Mouse (Mus musculus) embryonic facial prominence, embryonic 15.5 days (tissue): ENCODE results near the gene Slfn9. TPM values are rescaled to one million over a fixed set of nuclear protein-coding genes. Genes with fewer than 3 reads are reported as not detected.
A peak's percentile ranks its signal among the peaks of the same experiment; 100 is the strongest.

ENCODE experiments used
- ATAC-seq: fragments of 200-750 bp; cut with Nextera tagmentation; 2 replicates; pipeline ENCODE4 v1.8.0; 2017; ENCODE audit warnings: low read depth, moderate TSS enrichment; ENCODE audit not compliant: insufficient number of reproducible peaks, low FRiP score, low TSS enrichment
- H3K27ac ChIP-seq: fragments of 300-500 bp; sonication (generic); replicated peaks from 2 replicates; pipeline ENCODE4 v1.5.1; 2015; ENCODE audit warnings: mild to moderate bottlenecking, inconsistent platforms
- H3K27me3 ChIP-seq: fragments of 300-500 bp; sonication (generic); 2 replicates; pipeline ENCODE4 v1.6.1; 2015; ENCODE audit warnings: inconsistent platforms
- H3K36me3 ChIP-seq: fragments of 300-500 bp; sonication (generic); 2 replicates; pipeline ENCODE4 v1.6.1; 2015; ENCODE audit warnings: mild to moderate bottlenecking, inconsistent platforms
- H3K4me1 ChIP-seq: fragments of 300-500 bp; sonication (generic); 2 replicates; pipeline ENCODE4 v1.6.1; 2015; ENCODE audit warnings: inconsistent platforms
- H3K4me2 ChIP-seq: fragments of 300-500 bp; sonication (generic); replicated peaks from 2 replicates; pipeline ENCODE4 v1.6.1; 2015; ENCODE audit warnings: mild to moderate bottlenecking, inconsistent platforms
- H3K4me3 ChIP-seq: fragments of 300-500 bp; sonication (generic); replicated peaks from 2 replicates; pipeline ENCODE4 v1.5.1; 2015; ENCODE audit warnings: mild to moderate bottlenecking, inconsistent platforms
- H3K9ac ChIP-seq: fragments of 300-500 bp; sonication (generic); 2 replicates; pipeline ENCODE4 v1.6.1; 2015; ENCODE audit warnings: inconsistent platforms
- H3K9me3 ChIP-seq: fragments of 300-500 bp; sonication (generic); replicated peaks from 2 replicates; pipeline ENCODE4 v1.6.1; 2016; ENCODE audit warnings: inconsistent platforms
- WGBS: fragments of 180-500 bp; shearing (Covaris S2); methylation state at CpG from one replicate; pipeline ENCODE4 v1.1.7; 2015; 5-methylcytosine and 5-hydroxymethylcytosine counted together
- polyA plus RNA-seq: library from polyadenylated mRNA; unstranded; fragments of >200 nt; fragmentation: Nextera tagmentation; extraction: Ambion mirVana; gene quantifications from 2 replicates; pipeline ENCODE4 v1.2.1, GENCODE M21; 2015

Gene Slfn9
- polyA plus RNA-seq, 1 experiment from 2014 or later, result 14.9 TPM

- Histone ChIP-seq H3K27me3 (peaks cover 30% of the 10 kb centered on the region), H3K4me1 (0 out of 2 replicates have a peak, but pooled peaks cover under 1% of the 10 kb centered on the region), H3K36me3 (no peaks in the 10 kb centered on the region), H3K9me3 (no peaks in the 10 kb centered on the region), H3K4me3 (no peak overlapping the region), H3K4me2 (no peak overlapping the region), H3K27ac (no peak overlapping the region), H3K9ac (no peak overlapping the region)
- no peak for ATAC-seq
- WGBS, result 74% methylated on average over 10 of the region's 10 CpGs
These were observed 34.7 kb downstream of the Slfn9 start for GRCm38 (mm10) chr11:82956925-82957324.

DNA sequence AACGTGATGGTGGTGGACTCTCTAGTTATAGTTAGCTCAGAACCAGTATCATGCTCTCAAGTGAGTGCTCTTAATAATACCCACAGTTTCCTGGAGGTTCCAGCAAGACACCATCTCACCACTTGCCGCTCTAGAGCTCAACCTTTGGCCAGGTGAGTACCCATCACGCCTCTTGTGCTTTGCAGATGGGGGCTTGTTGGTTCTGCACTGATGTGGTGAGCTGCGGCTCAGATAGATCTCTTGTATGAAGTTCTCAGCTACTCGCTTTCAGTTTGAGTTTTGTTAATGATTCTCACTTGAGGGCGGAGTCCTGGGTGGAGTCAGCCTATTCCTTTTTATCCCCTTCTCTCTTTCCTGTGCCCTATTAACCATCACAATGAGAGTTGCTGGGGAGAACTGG, 37.0 kb downstream of the Slfn9 start:
- Histone ChIP-seq H3K4me2 (no peak overlapping the region), H3K36me3 (no peaks in the 10 kb centered on the region), H3K4me3 (no peak overlapping the region), H3K9me3 (no peaks in the 10 kb centered on the region), H3K9ac (no peak overlapping the region), H3K4me1 (0 out of 2 replicates have a peak, but pooled peaks cover 5% of the 10 kb centered on the region), H3K27ac (no peak overlapping the region), H3K27me3 (peaks cover 51% of the 10 kb centered on the region)
- 71% methylated on average over 6 of the region's 6 CpGs for WGBS
- ATAC-seq, result no peak

DNA sequence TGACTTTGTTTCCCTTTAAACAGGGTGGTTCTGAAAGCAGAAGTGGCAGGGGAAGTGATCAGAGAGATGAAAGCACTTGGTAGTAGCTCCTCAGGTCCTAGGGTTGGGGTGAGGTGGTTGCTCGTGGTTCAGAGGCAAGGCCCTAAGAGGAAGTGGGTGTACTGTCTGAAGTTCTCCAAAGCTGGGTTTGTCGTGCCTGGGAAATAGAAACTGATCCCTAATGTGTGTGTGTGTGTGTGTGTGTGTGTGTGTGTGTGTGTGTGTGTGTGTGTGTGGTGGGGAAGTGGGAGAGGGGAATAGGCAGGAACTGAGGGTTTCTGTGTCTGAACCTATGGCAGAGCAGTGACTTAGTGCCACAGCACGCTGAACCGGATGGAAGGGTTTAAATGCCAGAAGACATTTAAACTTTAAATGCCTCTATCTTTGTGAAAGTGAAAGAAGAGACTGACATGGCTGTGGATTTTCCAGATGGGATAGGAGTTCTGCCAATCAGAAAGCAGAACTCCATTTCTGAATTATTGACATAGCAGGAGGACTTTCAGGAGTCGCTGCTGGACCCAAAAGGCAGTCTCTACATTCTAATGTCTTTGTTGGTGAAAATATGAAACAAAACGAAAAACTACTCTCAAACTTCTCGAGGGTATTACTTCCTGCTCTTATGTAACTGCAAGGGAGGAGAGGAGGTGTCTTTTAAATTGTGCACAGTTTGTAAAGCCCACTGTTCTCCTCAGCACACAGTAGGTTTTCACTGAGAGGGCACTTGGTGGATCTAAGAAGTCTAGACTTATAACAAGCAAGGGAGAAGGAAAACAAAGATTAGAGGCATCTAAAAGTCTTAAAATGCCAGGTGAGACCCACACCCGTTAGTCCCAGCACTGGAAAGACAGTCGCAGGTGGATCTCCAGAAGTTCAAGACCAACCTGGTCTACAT, 38.8 kb downstream of the Slfn9 start:
- 49% methylated on average over 9 of the region's 9 CpGs for WGBS
- peaks cover 55% of the 10 kb centered on the region for H3K27me3 ChIP-seq
- no peak overlapping the region for H3K4me2 ChIP-seq

GRCm38 (mm10) chr11:82951865-82952611, 39.6 kb downstream of the Slfn9 start:
- H3K9me3 ChIP-seq, result no peaks in the 10 kb centered on the region
- H3K36me3 ChIP-seq, result no peaks in the 10 kb centered on the region
- H3K27me3 ChIP-seq, result peaks cover 55% of the 10 kb centered on the region
- H3K4me2 ChIP-seq, result no peak overlapping the region
- H3K27ac ChIP-seq, result no peak overlapping the region
- peak overlapping the region; percentile 17; the same call in 1 of the 2 replicates for H3K4me3 ChIP-seq
- WGBS, result 8% methylated on average over 28 of the region's 28 CpGs
- no peak for ATAC-seq
- 0 out of 2 replicates have a peak, but pooled peaks cover 5% of the 10 kb centered on the region for H3K4me1 ChIP-seq
- no peak overlapping the region for H3K9ac ChIP-seq

More for the DNA sequence above, 38.8 kb downstream of the Slfn9 start:
- no peak overlapping the region for H3K9ac ChIP-seq
- H3K27ac ChIP-seq, result no peak overlapping the region
- H3K9me3 ChIP-seq, result no peaks in the 10 kb centered on the region
- H3K4me1 ChIP-seq, result 0 out of 2 replicates have a peak, but pooled peaks cover 5% of the 10 kb centered on the region
- no peak for ATAC-seq
- no peaks in the 10 kb centered on the region for H3K36me3 ChIP-seq
- no peak overlapping the region for H3K4me3 ChIP-seq

DNA sequence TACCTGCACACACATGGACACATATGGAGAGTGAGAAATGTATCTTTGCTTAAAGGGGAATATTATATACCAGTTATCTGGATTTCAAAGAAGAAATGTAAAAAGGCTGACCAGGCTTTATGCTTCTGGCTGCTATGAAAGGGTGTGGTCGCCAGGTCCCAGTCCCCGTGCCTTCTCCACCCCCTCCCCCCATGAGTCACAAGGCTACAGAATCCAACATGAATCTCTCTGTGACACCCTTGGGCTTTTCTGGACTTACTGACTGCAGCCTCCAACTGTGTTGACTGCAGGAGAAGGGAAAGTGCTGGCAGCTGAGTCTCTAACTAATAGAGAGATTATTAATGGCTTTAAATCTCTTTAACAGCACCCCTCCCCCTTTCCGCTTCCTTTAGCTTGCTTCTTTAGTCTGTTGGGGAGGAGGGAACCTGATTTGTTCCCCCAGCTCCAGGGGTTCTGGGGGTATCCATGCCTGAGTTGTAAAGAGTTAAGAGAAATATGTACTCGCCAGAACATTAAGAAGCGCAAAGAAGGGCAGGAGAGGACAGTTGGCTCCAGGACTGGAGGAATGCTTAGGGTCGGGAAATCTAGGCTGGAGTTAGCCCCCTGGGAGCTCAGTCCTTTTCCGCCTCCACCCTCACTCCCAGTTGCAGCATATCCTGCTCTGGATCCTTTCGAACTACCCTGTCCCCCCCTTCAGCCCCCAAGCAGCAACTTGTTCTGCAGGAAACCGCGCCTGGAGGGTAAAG, 40.7 kb downstream of the Slfn9 start, which contains the start of gene Slfn5:
TSS of gene Slfn5 (plus strand) at position 614 of the 746 bp plus-strand sequence.
- Histone ChIP-seq H3K4me3 (peak within 1 kb of the TSS; percentile 17; the same call in 1 of the 2 replicates), H3K36me3 (no peaks in the 10 kb centered on the region), H3K27me3 (peaks cover 55% of the 10 kb centered on the region), H3K9me3 (no peaks in the 10 kb centered on the region), H3K4me1 (0 out of 2 replicates have a peak, but pooled peaks cover 5% of the 10 kb centered on the region), H3K9ac (no peak within 1 kb of the TSS), H3K4me2 (peak within 1 kb of the TSS; percentile 24; the same call in 1 of the 2 replicates), H3K27ac (no peak within 1 kb of the TSS)
- 8% methylated on average over 10 of the region's 10 CpGs for WGBS
- no peak for ATAC-seq

- H3K36me3 ChIP-seq, result no peaks in the 10 kb centered on the region
These were observed 42.6 kb downstream of the Slfn9 start for GRCm38 (mm10) chr11:82949036-82949435.

DNA sequence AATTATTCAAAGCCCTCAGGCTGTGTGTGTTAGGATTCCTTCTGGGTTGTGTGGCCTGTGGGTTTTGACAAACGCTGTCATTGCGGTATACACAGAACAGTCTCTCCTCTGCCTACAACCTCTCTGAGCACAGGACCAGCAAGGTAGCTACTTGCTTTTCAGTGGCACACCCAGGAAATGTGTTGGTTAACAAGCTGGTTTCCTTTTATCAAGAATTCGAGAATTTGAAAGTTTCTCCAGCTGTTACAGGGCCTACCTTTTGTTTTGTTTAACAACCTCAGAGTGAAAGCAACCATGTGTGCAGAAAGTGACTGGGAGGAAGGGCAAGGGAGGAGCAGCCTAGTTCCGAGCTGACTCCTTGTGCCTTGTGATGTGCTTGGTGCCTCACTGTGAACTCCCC, 44.2 kb downstream of the Slfn9 start:
- Histone ChIP-seq H3K27me3 (peaks cover 32% of the 10 kb centered on the region), H3K9me3 (no peaks in the 10 kb centered on the region), H3K4me3 (no peak overlapping the region), H3K36me3 (no peaks in the 10 kb centered on the region), H3K4me2 (no peak overlapping the region), H3K27ac (no peak overlapping the region), H3K4me1 (0 out of 2 replicates have a peak, but pooled peaks cover 5% of the 10 kb centered on the region), H3K9ac (no peak overlapping the region)
- ATAC-seq, result no peak
- WGBS, result 37% methylated on average over 4 of the region's 4 CpGs

More at GRCm38 (mm10) chr11:82949036-82949435, 42.6 kb downstream of the Slfn9 start:
- H3K9ac ChIP-seq, result no peak overlapping the region
- H3K4me2 ChIP-seq, result no peak overlapping the region
- WGBS, result 81% methylated on average over 9 of the region's 9 CpGs
- no peak overlapping the region for H3K4me3 ChIP-seq
- no peaks in the 10 kb centered on the region for H3K9me3 ChIP-seq
- H3K27ac ChIP-seq, result no peak overlapping the region
- H3K27me3 ChIP-seq, result peaks cover 46% of the 10 kb centered on the region
- H3K4me1 ChIP-seq, result 0 out of 2 replicates have a peak, but pooled peaks cover 5% of the 10 kb centered on the region
- no peak for ATAC-seq

DNA sequence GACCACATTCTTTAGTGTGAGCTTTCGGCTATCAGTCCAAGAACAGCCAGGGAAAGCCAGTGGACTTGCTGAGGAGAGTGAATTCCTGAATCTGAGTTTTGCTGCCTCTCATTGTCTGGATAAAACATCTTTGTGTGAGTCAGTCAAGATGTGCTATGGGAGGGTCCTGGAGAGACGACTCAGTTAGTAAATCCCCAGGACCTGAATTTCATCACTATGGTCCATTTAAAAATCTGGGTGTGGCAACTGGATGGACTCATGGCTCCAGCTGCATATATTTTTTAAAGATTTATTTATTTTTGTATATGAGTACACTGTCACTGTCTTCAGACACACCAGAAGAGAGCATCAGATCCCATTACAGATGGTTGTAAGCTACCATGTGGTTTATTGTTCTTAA, 46.0 kb downstream of the Slfn9 start:
- H3K4me3 ChIP-seq, result no peak overlapping the region
- no peak overlapping the region for H3K4me2 ChIP-seq
- H3K27ac ChIP-seq, result no peak overlapping the region
- H3K36me3 ChIP-seq, result no peaks in the 10 kb centered on the region
- H3K27me3 ChIP-seq, result peaks cover 16% of the 10 kb centered on the region
- WGBS, result 57% methylated on average over 2 of the region's 2 CpGs
- ATAC-seq, result no peak
- H3K9me3 ChIP-seq, result no peaks in the 10 kb centered on the region
- no peaks in the 10 kb centered on the region for H3K4me1 ChIP-seq
- H3K9ac ChIP-seq, result no peak overlapping the region

GRCm38 (mm10) chr11:82943336-82943735, 48.3 kb downstream of the Slfn9 start:
- no peaks in the 10 kb centered on the region for H3K36me3 ChIP-seq
- no peak overlapping the region for H3K4me3 ChIP-seq
- no peak overlapping the region for H3K27ac ChIP-seq
- no peaks in the 10 kb centered on the region for H3K4me1 ChIP-seq
- H3K9ac ChIP-seq, result no peak overlapping the region
- ATAC-seq, result no peak
- no peak overlapping the region for H3K4me2 ChIP-seq
- 27% methylated on average over 6 of the region's 6 CpGs for WGBS
- peaks cover 22% of the 10 kb centered on the region for H3K27me3 ChIP-seq
- no peaks in the 10 kb centered on the region for H3K9me3 ChIP-seq

DNA sequence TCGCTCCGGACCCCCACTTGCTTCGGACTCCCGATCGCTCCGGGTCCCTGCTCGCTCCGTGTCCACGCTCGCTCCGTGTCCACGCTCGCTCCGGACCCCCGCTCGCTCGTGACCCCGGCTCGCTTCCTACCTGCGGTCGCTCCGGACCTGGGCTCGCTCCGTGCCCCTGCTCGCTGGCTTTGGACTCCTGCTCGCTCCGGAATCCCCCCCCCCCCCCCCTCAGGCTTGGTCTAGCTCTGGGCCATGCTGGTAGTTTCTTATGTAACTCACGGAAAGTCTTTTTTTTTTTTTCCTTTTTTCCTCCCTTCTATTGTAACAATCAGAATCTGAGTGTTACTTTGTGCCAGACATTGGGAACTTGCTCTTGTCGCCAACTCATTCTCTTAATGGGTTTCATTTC, 58.4 kb downstream of the Slfn9 start:
- H3K9ac ChIP-seq, result no peak overlapping the region
- H3K4me2 ChIP-seq, result peak overlapping the region; percentile 91
- peak overlapping the region; percentile 47 for H3K4me3 ChIP-seq
- peaks cover 70% of the 10 kb centered on the region for H3K27me3 ChIP-seq
- no peak overlapping the region for H3K27ac ChIP-seq
- H3K9me3 ChIP-seq, result no peaks in the 10 kb centered on the region
- no peak for ATAC-seq
- peaks cover 20% of the 10 kb centered on the region for H3K4me1 ChIP-seq
- WGBS, result 2% methylated on average over 29 of the region's 29 CpGs
- no peaks in the 10 kb centered on the region for H3K36me3 ChIP-seq
